Mouse (Mus musculus): ENCODE data around the gene Zdhhc20. TPM values are rescaled to one million over a fixed set of nuclear protein-coding genes. Genes with fewer than 3 reads are reported as not detected.
"Not testable (repeated sequence)": the region's sequence is repeated elsewhere in the genome, so short reads cannot be mapped to it uniquely, and the experiment has no call there.

Gene Zdhhc20
- polyA plus RNA-seq, 1 experiment from 2014 or later = 64.9 TPM

GRCm38 (mm10) chr14:57865256-57865655 lies 24.8 kb downstream of the Zdhhc20 start:
- Histone ChIP-seq H3K27me3 (ENCODE audit: insufficient read depth, low read length) (no peaks in the 10 kb centered on the region), H3K4me2 (replicated peaks; ENCODE audit: low read depth, low read length) (no peak overlapping the region), H3K9me3 (ENCODE audit: low read length) (no peaks in the 10 kb centered on the region), H3K27ac (ENCODE audit: low read length) (no peak overlapping the region), H3K36me3 (ENCODE audit: insufficient read depth, low read length) (peaks cover 33% of the 10 kb centered on the region), H3K4me1 (ENCODE audit: insufficient read depth, low read length) (no peaks in the 10 kb centered on the region), H3K9ac (replicated peaks; ENCODE audit: low read length) (no peak overlapping the region), H3K4me3 (ENCODE audit: low read length) (no peak overlapping the region)
- no peak for ATAC-seq (ENCODE audit: low FRiP score, low TSS enrichment)
- 91% methylated on average over 3 of the region's 3 CpGs for WGBS

GRCm38 (mm10) chr14:57863129-57863528 lies 26.9 kb downstream of the Zdhhc20 start:
- H3K9ac ChIP-seq (replicated peaks; ENCODE audit: low read length) = no peak overlapping the region
- no peak for ATAC-seq (ENCODE audit: low FRiP score, low TSS enrichment)
- H3K27me3 ChIP-seq (ENCODE audit: insufficient read depth, low read length) = no peaks in the 10 kb centered on the region
- no peaks in the 10 kb centered on the region for H3K4me1 ChIP-seq (ENCODE audit: insufficient read depth, low read length)
- no peak overlapping the region for H3K4me3 ChIP-seq (ENCODE audit: low read length)
- H3K4me2 ChIP-seq (replicated peaks; ENCODE audit: low read depth, low read length) = no peak overlapping the region
- H3K9me3 ChIP-seq (ENCODE audit: low read length) = no peaks in the 10 kb centered on the region
- peaks cover 23% of the 10 kb centered on the region for H3K36me3 ChIP-seq (ENCODE audit: insufficient read depth, low read length)
- WGBS = 70% methylated on average over 2 of the region's 2 CpGs
- no peak overlapping the region for H3K27ac ChIP-seq (ENCODE audit: low read length)

- ATAC-seq (ENCODE audit: low FRiP score, low TSS enrichment) = no peak
- no peaks in the 10 kb centered on the region for H3K4me1 ChIP-seq (ENCODE audit: insufficient read depth, low read length)
- H3K4me3 ChIP-seq (ENCODE audit: low read length) = no peak overlapping the region
- no peaks in the 10 kb centered on the region for H3K27me3 ChIP-seq (ENCODE audit: insufficient read depth, low read length)
- no peak overlapping the region for H3K4me2 ChIP-seq (replicated peaks; ENCODE audit: low read depth, low read length)
- H3K9me3 ChIP-seq (ENCODE audit: low read length) = no peaks in the 10 kb centered on the region
- H3K9ac ChIP-seq (replicated peaks; ENCODE audit: low read length) = no peak overlapping the region
- H3K27ac ChIP-seq (ENCODE audit: low read length) = no peak overlapping the region
- 89% methylated on average over 4 of the region's 4 CpGs for WGBS
- H3K36me3 ChIP-seq (ENCODE audit: insufficient read depth, low read length) = peaks cover 23% of the 10 kb centered on the region
Measured at GRCm38 (mm10) chr14:57861987-57862412, 28.1 kb downstream of the Zdhhc20 start.

DNA sequence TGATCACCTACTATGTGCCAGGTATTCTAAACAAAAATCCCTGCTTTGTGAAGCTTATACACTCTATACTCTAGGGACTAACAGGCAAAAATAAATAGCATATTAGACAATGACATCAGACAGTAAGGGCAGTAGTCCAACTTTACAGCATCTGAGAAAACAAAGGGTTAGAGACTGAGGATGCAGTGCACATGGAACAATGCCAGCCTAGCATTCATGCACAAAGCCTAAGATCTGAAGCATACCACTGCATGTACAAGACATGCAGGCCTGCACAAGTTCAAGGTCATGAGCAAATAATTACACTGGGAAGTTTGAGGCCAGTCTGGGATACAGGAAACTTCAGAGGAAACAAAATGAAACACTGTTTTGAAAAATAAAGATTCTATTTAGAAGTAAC lies 30.6 kb downstream of the Zdhhc20 start:
- Histone ChIP-seq H3K27ac (ENCODE audit: low read length) (peak overlapping the region; percentile 50; the same call in 1 of the 2 replicates), H3K9ac (replicated peaks; ENCODE audit: low read length) (no peak overlapping the region), H3K4me2 (replicated peaks; ENCODE audit: low read depth, low read length) (no peak overlapping the region), H3K27me3 (ENCODE audit: insufficient read depth, low read length) (no peaks in the 10 kb centered on the region), H3K9me3 (ENCODE audit: low read length) (no peaks in the 10 kb centered on the region), H3K36me3 (ENCODE audit: insufficient read depth, low read length) (peaks cover 11% of the 10 kb centered on the region; the same call in 1 of the 2 replicates), H3K4me1 (ENCODE audit: insufficient read depth, low read length) (no peaks in the 10 kb centered on the region), H3K4me3 (ENCODE audit: low read length) (no peak overlapping the region)
- ATAC-seq (ENCODE audit: low FRiP score, low TSS enrichment) = peak; percentile 69

- Histone ChIP-seq H3K36me3 (ENCODE audit: insufficient read depth, low read length) (peaks cover 9% of the 10 kb centered on the region; the same call in 1 of the 2 replicates), H3K4me1 (ENCODE audit: insufficient read depth, low read length) (no peaks in the 10 kb centered on the region), H3K27ac (ENCODE audit: low read length) (no peak overlapping the region), H3K27me3 (ENCODE audit: insufficient read depth, low read length) (no peaks in the 10 kb centered on the region), H3K9ac (replicated peaks; ENCODE audit: low read length) (no peak overlapping the region), H3K4me3 (ENCODE audit: low read length) (no peak overlapping the region), H3K4me2 (replicated peaks; ENCODE audit: low read depth, low read length) (no peak overlapping the region), H3K9me3 (ENCODE audit: low read length) (no peaks in the 10 kb centered on the region)
- no peak for ATAC-seq (ENCODE audit: low FRiP score, low TSS enrichment)
- 95% methylated on average over 2 of the region's 2 CpGs for WGBS
Measured at GRCm38 (mm10) chr14:57858601-57859000, 31.5 kb downstream of the Zdhhc20 start.

DNA sequence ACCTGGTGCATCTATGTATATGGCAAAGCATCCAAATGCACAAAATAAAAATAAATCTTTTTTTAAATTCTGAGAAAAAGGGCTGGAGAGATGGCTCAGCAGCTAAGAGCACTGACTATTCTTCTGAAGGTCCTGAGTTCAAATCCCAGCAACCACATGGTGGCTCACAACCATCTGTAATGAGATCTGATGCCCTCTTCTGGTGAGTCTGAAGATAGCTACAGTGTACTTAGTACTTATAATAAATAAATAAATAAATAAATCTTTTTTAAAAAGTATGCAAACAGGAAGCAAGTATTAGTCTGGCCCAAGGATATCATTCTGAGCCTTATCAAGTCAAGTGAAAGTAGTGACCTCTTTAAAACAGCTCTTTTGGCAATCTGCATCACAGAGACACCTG lies 34.0 kb downstream of the Zdhhc20 start:
- H3K4me2 ChIP-seq (replicated peaks; ENCODE audit: low read depth, low read length); H3K4me3 ChIP-seq (ENCODE audit: low read length); H3K36me3 ChIP-seq (ENCODE audit: insufficient read depth, low read length); H3K9me3 ChIP-seq (ENCODE audit: low read length); H3K4me1 ChIP-seq (ENCODE audit: insufficient read depth, low read length); ATAC-seq (ENCODE audit: low FRiP score, low TSS enrichment); H3K9ac ChIP-seq (replicated peaks; ENCODE audit: low read length); H3K27ac ChIP-seq (ENCODE audit: low read length); H3K27me3 ChIP-seq (ENCODE audit: insufficient read depth, low read length): not testable (repeated sequence)

- no peak for ATAC-seq (ENCODE audit: low FRiP score, low TSS enrichment)
- H3K27ac ChIP-seq (ENCODE audit: low read length) = no peak overlapping the region
- peaks cover 14% of the 10 kb centered on the region; the same call in 1 of the 2 replicates for H3K36me3 ChIP-seq (ENCODE audit: insufficient read depth, low read length)
- 91% methylated on average over 2 of the region's 2 CpGs for WGBS
- H3K4me1 ChIP-seq (ENCODE audit: insufficient read depth, low read length) = no peaks in the 10 kb centered on the region
- no peak overlapping the region for H3K4me3 ChIP-seq (ENCODE audit: low read length)
- H3K9me3 ChIP-seq (ENCODE audit: low read length) = no peaks in the 10 kb centered on the region
- H3K9ac ChIP-seq (replicated peaks; ENCODE audit: low read length) = no peak overlapping the region
- no peak overlapping the region for H3K4me2 ChIP-seq (replicated peaks; ENCODE audit: low read depth, low read length)
- H3K27me3 ChIP-seq (ENCODE audit: insufficient read depth, low read length) = no peaks in the 10 kb centered on the region
Measured at GRCm38 (mm10) chr14:57852961-57853360, 37.1 kb downstream of the Zdhhc20 start.

DNA sequence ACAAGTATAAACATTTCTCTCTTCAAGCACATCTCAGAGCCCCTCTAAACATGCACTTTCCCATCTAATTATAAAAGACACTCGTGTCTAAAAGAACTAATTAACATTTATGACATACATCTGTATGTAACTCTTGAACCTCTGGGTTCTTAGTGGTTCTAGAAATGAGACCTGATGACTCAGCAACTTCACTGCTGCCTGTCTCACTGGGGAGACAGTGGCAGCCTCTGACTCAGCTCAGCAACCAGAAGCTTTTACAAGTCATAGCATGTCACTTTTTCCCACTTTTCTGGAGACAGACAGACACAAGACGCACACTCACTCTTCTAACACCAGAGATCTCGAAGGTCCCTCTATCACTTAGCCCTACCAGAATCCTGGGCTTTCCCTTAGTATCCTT lies 39.7 kb downstream of the Zdhhc20 start:
- no peak overlapping the region for H3K27ac ChIP-seq (ENCODE audit: low read length)
- no peak overlapping the region for H3K9ac ChIP-seq (replicated peaks; ENCODE audit: low read length)
- H3K9me3 ChIP-seq (ENCODE audit: low read length) = no peaks in the 10 kb centered on the region
- ATAC-seq (ENCODE audit: low FRiP score, low TSS enrichment) = no peak
- no peaks in the 10 kb centered on the region for H3K27me3 ChIP-seq (ENCODE audit: insufficient read depth, low read length)
- WGBS = 88% methylated on average over 3 of the region's 3 CpGs
- peaks cover 18% of the 10 kb centered on the region; the same call in 1 of the 2 replicates for H3K36me3 ChIP-seq (ENCODE audit: insufficient read depth, low read length)
- H3K4me3 ChIP-seq (ENCODE audit: low read length) = no peak overlapping the region
- H3K4me1 ChIP-seq (ENCODE audit: insufficient read depth, low read length) = no peaks in the 10 kb centered on the region
- no peak overlapping the region for H3K4me2 ChIP-seq (replicated peaks; ENCODE audit: low read depth, low read length)

DNA sequence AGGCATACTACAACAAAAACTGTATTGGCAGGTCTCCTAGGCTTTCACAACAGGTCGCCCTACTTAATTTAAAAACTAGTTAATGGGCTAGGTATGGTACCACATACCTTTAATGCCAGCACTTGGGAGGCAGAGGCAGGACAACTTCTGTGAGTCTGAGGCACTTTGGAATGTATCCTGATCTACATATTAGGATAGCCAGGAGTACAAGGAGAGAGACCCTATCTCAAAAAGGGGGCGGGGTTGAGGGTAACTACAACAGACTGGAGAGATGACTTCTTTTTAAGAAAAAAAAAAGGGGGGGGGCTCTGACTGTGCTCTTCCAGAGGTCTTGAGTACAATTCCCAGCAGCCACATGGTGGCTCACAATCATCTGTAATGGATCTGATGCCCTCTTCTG lies 41.4 kb downstream of the Zdhhc20 start:
- Histone ChIP-seq H3K4me2 (replicated peaks; ENCODE audit: low read depth, low read length) (no peak overlapping the region), H3K9ac (replicated peaks; ENCODE audit: low read length) (no peak overlapping the region), H3K36me3 (ENCODE audit: insufficient read depth, low read length) (peaks cover 28% of the 10 kb centered on the region), H3K27me3 (ENCODE audit: insufficient read depth, low read length) (no peaks in the 10 kb centered on the region), H3K9me3 (ENCODE audit: low read length) (no peaks in the 10 kb centered on the region), H3K4me1 (ENCODE audit: insufficient read depth, low read length) (no peaks in the 10 kb centered on the region), H3K4me3 (ENCODE audit: low read length) (no peak overlapping the region), H3K27ac (ENCODE audit: low read length) (no peak overlapping the region)
- 98% methylated on average over 2 of the region's 2 CpGs for WGBS
- ATAC-seq (ENCODE audit: low FRiP score, low TSS enrichment) = no peak

DNA sequence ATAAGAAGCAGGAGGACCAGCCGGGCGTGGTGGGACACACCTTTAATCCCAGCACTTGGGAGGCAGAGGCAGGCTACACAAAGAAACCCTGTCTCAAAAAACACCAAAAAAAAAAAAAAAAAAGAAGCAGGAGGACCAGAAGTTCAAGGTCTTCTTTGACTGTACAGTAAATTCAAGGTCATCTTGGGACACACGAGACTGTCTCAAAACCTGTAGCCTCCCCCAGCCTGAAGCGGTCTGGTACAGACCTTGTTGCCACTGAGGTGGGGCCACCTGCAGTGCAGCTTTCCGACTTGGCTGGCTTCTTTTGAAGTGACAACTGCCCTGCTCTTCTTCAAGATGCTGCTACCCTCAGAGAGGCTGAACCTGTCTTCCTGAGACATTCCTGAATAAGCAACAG lies 42.0 kb downstream of the Zdhhc20 start:
- not testable (repeated sequence) for H3K9ac ChIP-seq (replicated peaks; ENCODE audit: low read length); H3K4me3 ChIP-seq (ENCODE audit: low read length); H3K9me3 ChIP-seq (ENCODE audit: low read length); ATAC-seq (ENCODE audit: low FRiP score, low TSS enrichment); H3K4me2 ChIP-seq (replicated peaks; ENCODE audit: low read depth, low read length); H3K4me1 ChIP-seq (ENCODE audit: insufficient read depth, low read length); H3K27me3 ChIP-seq (ENCODE audit: insufficient read depth, low read length); H3K27ac ChIP-seq (ENCODE audit: low read length)
- WGBS = 88% methylated on average over 5 of the region's 5 CpGs
- H3K36me3 ChIP-seq (ENCODE audit: insufficient read depth, low read length) = peaks cover 27% of the 10 kb centered on the region

GRCm38 (mm10) chr14:57844535-57844934 lies 45.5 kb downstream of the Zdhhc20 start:
- WGBS = 95% methylated on average over 3 of the region's 3 CpGs
- ATAC-seq (ENCODE audit: low FRiP score, low TSS enrichment) = no peak
- H3K36me3 ChIP-seq (ENCODE audit: insufficient read depth, low read length) = peaks cover 33% of the 10 kb centered on the region
- H3K27me3 ChIP-seq (ENCODE audit: insufficient read depth, low read length) = no peaks in the 10 kb centered on the region
- no peaks in the 10 kb centered on the region for H3K9me3 ChIP-seq (ENCODE audit: low read length)
- no peaks in the 10 kb centered on the region for H3K4me1 ChIP-seq (ENCODE audit: insufficient read depth, low read length)
- H3K9ac ChIP-seq (replicated peaks; ENCODE audit: low read length) = no peak overlapping the region
- no peak overlapping the region for H3K27ac ChIP-seq (ENCODE audit: low read length)
- H3K4me3 ChIP-seq (ENCODE audit: low read length) = no peak overlapping the region
- no peak overlapping the region for H3K4me2 ChIP-seq (replicated peaks; ENCODE audit: low read depth, low read length)
